Mouse (Mus musculus): ENCODE measurements around the gene Nrd1. TPM values are rescaled to one million over a fixed set of nuclear protein-coding genes. Genes with fewer than 3 reads are reported as not detected.

The Nrd1 gene
- polyA plus RNA-seq, 2 experiments, result 50.1 to 133 TPM

DNA sequence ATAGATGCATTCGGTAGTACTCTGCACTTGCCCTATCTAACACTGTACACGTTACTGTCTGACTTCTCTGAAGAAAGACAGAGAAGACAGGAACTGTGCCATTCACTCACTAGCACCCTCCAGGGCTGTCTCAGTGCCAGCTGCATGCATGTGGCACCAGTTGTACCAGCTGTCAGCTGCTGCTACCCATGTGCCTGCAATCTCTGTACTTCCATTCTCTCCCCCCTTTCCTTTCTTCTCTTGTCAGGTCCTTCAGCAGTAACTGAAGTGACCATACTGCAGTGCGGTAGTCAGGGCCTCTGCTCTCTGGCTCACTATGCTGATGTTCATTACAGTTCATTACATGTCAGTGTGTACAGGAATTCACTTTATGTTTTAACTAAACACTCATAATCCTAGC lies 105.6 kb downstream of the Nrd1 start:
- Histone ChIP-seq H3K36me3 (ENCODE audit: control insufficient read depth, insufficient read depth, low read length) (peaks cover 9% of the 10 kb centered on the region; the same call in 1 of the 2 replicates), H3K4me2 (replicated peaks; ENCODE audit: low read depth, low read length, severe bottlenecking) (no peak overlapping the region), H3K9me3 (ENCODE audit: control insufficient read depth, low read length) (no peaks in the 10 kb centered on the region), H3K27ac (replicated peaks; ENCODE audit: low read depth, low read length) (no peak overlapping the region), H3K4me3 (replicated peaks; ENCODE audit: low read length) (no peak overlapping the region), H3K27me3 (ENCODE audit: control insufficient read depth, insufficient read depth, low read length) (no peaks in the 10 kb centered on the region), H3K4me1 (ENCODE audit: control insufficient read depth, insufficient read depth, low read length) (no peaks in the 10 kb centered on the region), H3K9ac (ENCODE audit: low read depth, low read length, severe bottlenecking) (no peak overlapping the region)
- WGBS, result 83% methylated on average over 3 of the region's 3 CpGs
- no peak for TF ChIP-seq POLR2A (IDR thresholded peaks at IDR 0.05; ENCODE audit: borderline replicate concordance, extremely low read depth, insufficient read depth, insufficient read length)
- no peak for ATAC-seq (ENCODE audit: low FRiP score, low read depth)
- DNase-seq (ENCODE audit: low spot score), result no peak

DNA sequence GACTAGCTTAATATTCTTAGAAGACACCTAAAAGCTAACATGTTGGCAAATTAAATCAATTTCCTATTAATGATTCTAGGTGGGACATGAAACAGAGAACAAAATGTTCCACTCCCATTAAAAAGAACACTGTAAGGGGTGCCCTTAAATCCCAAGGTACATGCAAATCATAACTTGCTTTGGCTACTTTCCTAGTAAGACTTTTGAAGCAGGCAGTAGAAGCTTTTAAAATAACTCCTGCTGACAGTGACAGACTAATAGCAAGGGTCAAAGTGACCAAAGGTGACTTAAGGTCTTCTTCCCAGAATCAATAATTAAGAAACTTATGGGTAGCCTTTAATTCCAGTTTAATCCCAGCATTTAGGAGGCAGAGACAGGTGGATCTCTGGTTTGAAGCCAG lies 106.1 kb downstream of the Nrd1 start:
- no peak for TF ChIP-seq POLR2A (IDR thresholded peaks at IDR 0.05; ENCODE audit: borderline replicate concordance, extremely low read depth, insufficient read depth, insufficient read length)
- no peaks in the 10 kb centered on the region for H3K4me1 ChIP-seq (ENCODE audit: control insufficient read depth, insufficient read depth, low read length)
- ATAC-seq (ENCODE audit: low FRiP score, low read depth) (no peak), DNase-seq (ENCODE audit: low spot score) (no peak)
- H3K27me3 ChIP-seq (ENCODE audit: control insufficient read depth, insufficient read depth, low read length), result no peaks in the 10 kb centered on the region
- H3K9me3 ChIP-seq (ENCODE audit: control insufficient read depth, low read length), result no peaks in the 10 kb centered on the region
- H3K27ac ChIP-seq (replicated peaks; ENCODE audit: low read depth, low read length), result no peak overlapping the region
- no peak overlapping the region for H3K4me2 ChIP-seq (replicated peaks; ENCODE audit: low read depth, low read length, severe bottlenecking)
- no peak overlapping the region for H3K9ac ChIP-seq (ENCODE audit: low read depth, low read length, severe bottlenecking)
- H3K36me3 ChIP-seq (ENCODE audit: control insufficient read depth, insufficient read depth, low read length), result 0 out of 2 replicates have a peak, but pooled peaks cover 4% of the 10 kb centered on the region
- H3K4me3 ChIP-seq (replicated peaks; ENCODE audit: low read length), result no peak overlapping the region

DNA sequence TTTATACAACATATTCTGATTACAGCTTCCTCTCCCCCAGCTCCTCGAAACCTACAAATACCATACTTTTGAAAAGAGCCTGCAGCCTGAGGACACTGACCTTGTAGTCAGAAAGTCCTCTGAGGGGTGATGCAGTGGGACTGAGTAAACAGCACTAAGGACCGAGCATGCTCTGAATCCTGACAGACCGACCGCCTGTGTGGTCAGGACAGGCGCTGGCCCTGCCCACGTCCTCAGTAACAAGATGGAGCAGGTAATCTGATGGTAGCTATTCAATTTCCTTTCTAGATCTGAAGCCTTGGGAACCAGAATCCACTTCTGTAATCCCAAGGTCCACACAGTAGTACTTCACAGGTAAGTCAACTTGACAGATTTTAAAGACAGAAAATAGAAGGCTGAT lies 108.6 kb downstream of the Nrd1 start:
- no peak overlapping the region for H3K27ac ChIP-seq (replicated peaks; ENCODE audit: low read depth, low read length)
- 84% methylated on average over 6 of the region's 6 CpGs for WGBS
- DNase-seq (ENCODE audit: low spot score) (no peak), ATAC-seq (ENCODE audit: low FRiP score, low read depth) (no peak)
- TF ChIP-seq POLR2A (IDR thresholded peaks at IDR 0.05; ENCODE audit: borderline replicate concordance, extremely low read depth, insufficient read depth, insufficient read length), result no peak
- no peak overlapping the region for H3K4me3 ChIP-seq (replicated peaks; ENCODE audit: low read length)
- H3K9me3 ChIP-seq (ENCODE audit: control insufficient read depth, low read length), result no peaks in the 10 kb centered on the region
- no peak overlapping the region for H3K9ac ChIP-seq (ENCODE audit: low read depth, low read length, severe bottlenecking)
- H3K27me3 ChIP-seq (ENCODE audit: control insufficient read depth, insufficient read depth, low read length), result no peaks in the 10 kb centered on the region
- no peaks in the 10 kb centered on the region for H3K36me3 ChIP-seq (ENCODE audit: control insufficient read depth, insufficient read depth, low read length)
- H3K4me1 ChIP-seq (ENCODE audit: control insufficient read depth, insufficient read depth, low read length), result no peaks in the 10 kb centered on the region
- H3K4me2 ChIP-seq (replicated peaks; ENCODE audit: low read depth, low read length, severe bottlenecking), result no peak overlapping the region

DNA sequence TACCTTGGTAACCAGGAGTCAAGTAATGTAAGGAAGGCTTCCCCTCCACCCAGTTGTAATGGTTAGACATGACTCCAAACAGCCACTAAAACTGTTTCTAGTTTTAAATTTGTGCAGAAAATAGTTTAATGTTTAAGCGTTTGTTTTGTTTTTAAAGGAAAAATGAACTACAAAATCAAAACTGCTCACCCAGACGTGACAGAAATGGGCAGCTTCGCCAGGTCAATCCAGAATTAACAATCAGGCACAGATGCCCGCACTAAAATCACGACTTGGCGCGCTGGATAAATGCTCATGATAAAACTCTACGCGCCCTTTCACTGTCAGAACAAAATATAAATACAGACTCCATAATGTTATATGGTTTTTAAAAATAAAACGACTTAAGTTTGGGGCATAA lies 109.2 kb downstream of the Nrd1 start:
- no peak overlapping the region for H3K9ac ChIP-seq (ENCODE audit: low read depth, low read length, severe bottlenecking)
- H3K27ac ChIP-seq (replicated peaks; ENCODE audit: low read depth, low read length), result no peak overlapping the region
- no peaks in the 10 kb centered on the region for H3K27me3 ChIP-seq (ENCODE audit: control insufficient read depth, insufficient read depth, low read length)
- H3K4me2 ChIP-seq (replicated peaks; ENCODE audit: low read depth, low read length, severe bottlenecking), result no peak overlapping the region
- DNase-seq (ENCODE audit: low spot score) (no peak), ATAC-seq (ENCODE audit: low FRiP score, low read depth) (no peak)
- no peaks in the 10 kb centered on the region for H3K4me1 ChIP-seq (ENCODE audit: control insufficient read depth, insufficient read depth, low read length)
- H3K4me3 ChIP-seq (replicated peaks; ENCODE audit: low read length), result no peak overlapping the region
- TF ChIP-seq POLR2A (IDR thresholded peaks at IDR 0.05; ENCODE audit: borderline replicate concordance, extremely low read depth, insufficient read depth, insufficient read length), result no peak
- H3K36me3 ChIP-seq (ENCODE audit: control insufficient read depth, insufficient read depth, low read length), result no peaks in the 10 kb centered on the region
- H3K9me3 ChIP-seq (ENCODE audit: control insufficient read depth, low read length), result no peaks in the 10 kb centered on the region
- 86% methylated on average over 10 of the region's 10 CpGs for WGBS

DNA sequence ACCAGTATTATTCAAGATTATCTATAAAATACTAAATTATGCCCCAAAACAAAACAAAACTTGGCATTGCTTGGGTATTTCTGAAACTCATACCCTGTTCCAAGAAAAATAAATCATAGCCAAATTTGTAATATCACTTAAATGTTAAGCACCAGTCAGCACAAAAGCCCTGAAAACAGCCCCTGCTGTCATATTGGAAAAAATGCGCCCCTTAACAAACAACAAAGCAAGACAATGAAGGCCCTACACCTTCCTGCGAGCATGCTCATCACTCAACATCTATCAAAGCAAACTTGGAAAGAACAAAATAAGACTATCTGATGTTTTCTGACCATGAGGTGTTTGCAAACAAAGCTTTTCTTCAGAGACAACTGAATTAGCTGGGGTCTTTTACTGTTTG lies 110.5 kb downstream of the Nrd1 start:
- no peak overlapping the region for H3K4me2 ChIP-seq (replicated peaks; ENCODE audit: low read depth, low read length, severe bottlenecking)
- DNase-seq (ENCODE audit: low spot score) (no peak), ATAC-seq (ENCODE audit: low FRiP score, low read depth) (no peak)
- no peak for TF ChIP-seq POLR2A (IDR thresholded peaks at IDR 0.05; ENCODE audit: borderline replicate concordance, extremely low read depth, insufficient read depth, insufficient read length)
- 0 out of 2 replicates have a peak, but pooled peaks cover 7% of the 10 kb centered on the region for H3K4me1 ChIP-seq (ENCODE audit: control insufficient read depth, insufficient read depth, low read length)
- H3K27ac ChIP-seq (replicated peaks; ENCODE audit: low read depth, low read length), result no peak overlapping the region
- H3K36me3 ChIP-seq (ENCODE audit: control insufficient read depth, insufficient read depth, low read length), result no peaks in the 10 kb centered on the region
- no peak overlapping the region for H3K4me3 ChIP-seq (replicated peaks; ENCODE audit: low read length)
- WGBS, result 91% methylated on average over 2 of the region's 2 CpGs
- H3K9me3 ChIP-seq (ENCODE audit: control insufficient read depth, low read length), result no peaks in the 10 kb centered on the region
- no peak overlapping the region for H3K9ac ChIP-seq (ENCODE audit: low read depth, low read length, severe bottlenecking)
- H3K27me3 ChIP-seq (ENCODE audit: control insufficient read depth, insufficient read depth, low read length), result no peaks in the 10 kb centered on the region

MicroRNA genes within 50 kb of the gene (microRNA counts, 519-probe panel; counts per million panel counts)
- 1,743 counts per million, percentile 17 among the panel's probes with 10 or more counts for microRNA mmu-miR-761

Small RNA genes within 50 kb of the gene (microRNA-seq; reads per million reads assigned to microRNA genes)
- gene Mir761, result not detected

Other genes with a start within 250 kb of the Nrd1 start
- 8.2 and 9.6 TPM in 2 replicates for gene Zfyve9, start 219.9 kb upstream of the Nrd1 start, polyA plus RNA-seq (2012; rRNA removed)
- gene Zfyve9, start 219.9 kb upstream of the Nrd1 start, polyA plus RNA-seq (2014; fragmentation: Nextera tagmentation; extraction: Ambion mirVana), result 5.8 and 6.0 TPM in 2 replicates
- 73.8 and 99.9 TPM in 2 replicates for gene Btf3l4, start 167.0 kb upstream of the Nrd1 start, polyA plus RNA-seq (2012; rRNA removed)
- 167 and 179 TPM in 2 replicates for gene Btf3l4, start 167.0 kb upstream of the Nrd1 start, polyA plus RNA-seq (2014; fragmentation: Nextera tagmentation; extraction: Ambion mirVana)
- gene Txndc12, start 166.1 kb upstream of the Nrd1 start, polyA plus RNA-seq (2012; rRNA removed), result 65.2 and 76.3 TPM in 2 replicates
- gene Txndc12, start 166.1 kb upstream of the Nrd1 start, polyA plus RNA-seq (2014; fragmentation: Nextera tagmentation; extraction: Ambion mirVana), result 105 and 116 TPM in 2 replicates
- 39.9 and 49.7 TPM in 2 replicates for gene Kti12, start 152.9 kb upstream of the Nrd1 start, polyA plus RNA-seq (2012; rRNA removed)
- gene Kti12, start 152.9 kb upstream of the Nrd1 start, polyA plus RNA-seq (2014; fragmentation: Nextera tagmentation; extraction: Ambion mirVana), result 45.1 and 47.3 TPM in 2 replicates
- 0.08 and 0.22 TPM in 2 replicates for gene A730015C16Rik, start 152.0 kb upstream of the Nrd1 start, polyA plus RNA-seq (2012; rRNA removed)
- 1.4 and 1.6 TPM in 2 replicates for gene A730015C16Rik, start 152.0 kb upstream of the Nrd1 start, polyA plus RNA-seq (2014; fragmentation: Nextera tagmentation; extraction: Ambion mirVana)
- 9.8 and 11.9 TPM in 2 replicates for gene Rab3b, start 121.6 kb upstream of the Nrd1 start, polyA plus RNA-seq (2012; rRNA removed)
- gene Rab3b, start 121.6 kb upstream of the Nrd1 start, polyA plus RNA-seq (2014; fragmentation: Nextera tagmentation; extraction: Ambion mirVana), result 15.0 and 21.2 TPM in 2 replicates
- gene Osbpl9, start 201.6 kb downstream of the Nrd1 start, polyA plus RNA-seq (2012; rRNA removed), result 54.0 and 55.6 TPM in 2 replicates
- 57.8 and 68.4 TPM in 2 replicates for gene Osbpl9, start 201.6 kb downstream of the Nrd1 start, polyA plus RNA-seq (2014; fragmentation: Nextera tagmentation; extraction: Ambion mirVana)
- 0.13 and 0.20 TPM in 2 replicates for gene Calr4, start 233.8 kb downstream of the Nrd1 start, polyA plus RNA-seq (2012; rRNA removed)
- gene Calr4, start 233.8 kb downstream of the Nrd1 start, polyA plus RNA-seq (2014; fragmentation: Nextera tagmentation; extraction: Ambion mirVana), result 0.12 TPM in 1 of 2 replicates, not detected in the other

All from limb, embryonic 14.5 days (tissue).